Mouse (Mus musculus): ENCODE data around the gene Pam16. TPM values are rescaled to one million over a fixed set of nuclear protein-coding genes. Genes with fewer than 3 reads are reported as not detected.
A peak's percentile ranks its signal among the peaks of the same experiment; 100 is the strongest.

The Pam16 gene
- polyA plus RNA-seq, 1 experiment from 2014 or later, result 72.1 TPM

DNA sequence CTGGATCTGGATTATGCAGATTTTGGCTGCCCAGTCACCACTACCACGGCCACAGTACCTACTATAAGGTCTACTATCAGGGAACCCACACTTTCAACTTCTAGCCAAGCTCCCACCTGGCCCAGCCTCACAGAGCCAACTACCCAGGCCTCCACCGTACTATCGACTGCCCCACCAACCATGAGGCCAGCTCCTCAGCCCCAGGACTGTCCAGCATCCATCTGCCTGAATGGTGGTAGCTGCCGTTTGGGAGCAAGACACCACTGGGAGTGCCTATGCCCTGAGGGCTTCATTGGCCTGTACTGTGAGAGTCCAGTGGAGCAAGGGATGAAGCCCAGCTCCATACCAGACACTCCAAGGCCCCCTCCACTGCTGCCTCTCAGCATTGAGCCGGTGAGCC, 24.4 kb upstream of the Pam16 start:
- Histone ChIP-seq H3K27me3 (replicated peaks; ENCODE audit: control insufficient read depth, insufficient read depth, low read length) (no peaks in the 10 kb centered on the region), H3K4me1 (replicated peaks; ENCODE audit: control insufficient read depth, insufficient read depth, low read length) (no peaks in the 10 kb centered on the region; the same call in 1 of the 2 replicates), H3K4me3 (ENCODE audit: low read depth, low read length) (no peak overlapping the region), H3K4me2 (replicated peaks; ENCODE audit: low read depth) (no peak overlapping the region), H3K27ac (ENCODE audit: low read depth, low read length) (no peak overlapping the region), H3K36me3 (ENCODE audit: control insufficient read depth, insufficient read depth) (peaks cover 79% of the 10 kb centered on the region), H3K9ac (ENCODE audit: low read depth, low read length) (no peak overlapping the region), H3K9me3 (ENCODE audit: control insufficient read depth) (no peaks in the 10 kb centered on the region)
- WGBS, result 84% methylated on average over 5 of the region's 5 CpGs
- no peak for ATAC-seq
- TF ChIP-seq CTCF (IDR thresholded peaks at IDR 0.05; ENCODE audit: low read depth), result no peak

DNA sequence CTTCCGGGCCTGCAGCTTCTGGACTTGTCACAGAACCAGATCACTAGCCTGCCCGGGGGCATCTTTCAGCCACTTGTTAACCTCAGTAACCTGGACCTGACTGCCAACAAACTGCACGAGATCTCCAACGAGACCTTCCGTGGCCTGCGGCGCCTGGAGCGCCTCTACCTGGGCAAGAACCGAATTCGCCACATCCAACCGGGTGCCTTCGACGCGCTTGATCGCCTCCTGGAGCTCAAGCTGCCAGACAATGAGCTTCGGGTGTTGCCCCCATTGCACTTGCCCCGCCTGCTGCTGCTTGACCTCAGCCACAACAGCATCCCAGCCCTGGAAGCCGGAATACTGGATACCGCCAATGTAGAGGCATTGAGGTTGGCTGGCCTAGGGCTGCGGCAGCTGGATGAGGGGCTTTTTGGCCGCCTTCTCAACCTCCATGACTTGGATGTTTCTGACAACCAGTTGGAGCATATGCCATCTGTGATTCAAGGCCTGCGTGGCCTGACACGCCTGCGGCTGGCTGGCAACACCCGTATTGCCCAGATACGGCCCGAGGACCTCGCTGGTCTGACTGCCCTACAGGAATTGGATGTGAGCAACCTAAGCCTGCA, 23.7 kb upstream of the Pam16 start:
- Histone ChIP-seq H3K9me3 (ENCODE audit: control insufficient read depth) (no peaks in the 10 kb centered on the region), H3K4me3 (ENCODE audit: low read depth, low read length) (no peak overlapping the region), H3K4me2 (replicated peaks; ENCODE audit: low read depth) (no peak overlapping the region), H3K9ac (ENCODE audit: low read depth, low read length) (no peak overlapping the region), H3K27me3 (replicated peaks; ENCODE audit: control insufficient read depth, insufficient read depth, low read length) (no peaks in the 10 kb centered on the region), H3K4me1 (replicated peaks; ENCODE audit: control insufficient read depth, insufficient read depth, low read length) (peaks cover 3% of the 10 kb centered on the region; the same call in 1 of the 2 replicates), H3K36me3 (ENCODE audit: control insufficient read depth, insufficient read depth) (peaks cover 82% of the 10 kb centered on the region), H3K27ac (ENCODE audit: low read depth, low read length) (no peak overlapping the region)
- ATAC-seq, result no peak
- TF ChIP-seq CTCF (IDR thresholded peaks at IDR 0.05; ENCODE audit: low read depth), result no peak
- WGBS, result 89% methylated on average over 28 of the region's 28 CpGs

DNA sequence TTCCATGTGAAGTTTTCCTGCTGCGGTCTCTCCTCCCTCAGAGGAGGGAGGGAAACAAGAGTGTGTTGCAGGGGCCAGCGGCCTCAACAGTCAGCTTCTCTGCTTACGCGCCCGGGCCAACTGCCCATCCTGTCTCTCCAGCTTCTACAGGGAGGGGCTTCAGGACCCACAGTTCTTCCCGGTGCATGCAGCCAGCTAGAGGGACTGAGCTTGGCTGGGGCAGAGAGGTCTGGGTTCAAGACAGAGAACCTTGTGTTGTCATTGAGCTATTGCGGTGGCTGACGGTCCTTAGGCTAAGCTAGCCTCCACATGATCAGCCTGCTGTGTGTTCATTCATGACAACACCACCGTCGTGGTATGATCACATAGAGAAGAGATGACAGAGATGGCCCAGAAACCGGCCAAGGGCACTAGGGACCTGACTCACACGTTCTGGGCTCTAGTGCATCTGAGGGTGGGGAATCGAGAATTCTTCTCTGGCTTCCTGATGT, 22.9 kb upstream of the Pam16 start:
- no peak overlapping the region for H3K4me2 ChIP-seq (replicated peaks; ENCODE audit: low read depth)
- no peak overlapping the region for H3K4me3 ChIP-seq (ENCODE audit: low read depth, low read length)
- H3K4me1 ChIP-seq (replicated peaks; ENCODE audit: control insufficient read depth, insufficient read depth, low read length), result peaks cover 7% of the 10 kb centered on the region; the same call in 1 of the 2 replicates
- H3K27ac ChIP-seq (ENCODE audit: low read depth, low read length), result no peak overlapping the region
- TF ChIP-seq CTCF (IDR thresholded peaks at IDR 0.05; ENCODE audit: low read depth), result no peak
- no peaks in the 10 kb centered on the region for H3K9me3 ChIP-seq (ENCODE audit: control insufficient read depth)
- WGBS, result 71% methylated on average over 13 of the region's 13 CpGs
- H3K27me3 ChIP-seq (replicated peaks; ENCODE audit: control insufficient read depth, insufficient read depth, low read length), result no peaks in the 10 kb centered on the region
- no peak for ATAC-seq
- H3K36me3 ChIP-seq (ENCODE audit: control insufficient read depth, insufficient read depth), result peaks cover 77% of the 10 kb centered on the region
- H3K9ac ChIP-seq (ENCODE audit: low read depth, low read length), result no peak overlapping the region

DNA sequence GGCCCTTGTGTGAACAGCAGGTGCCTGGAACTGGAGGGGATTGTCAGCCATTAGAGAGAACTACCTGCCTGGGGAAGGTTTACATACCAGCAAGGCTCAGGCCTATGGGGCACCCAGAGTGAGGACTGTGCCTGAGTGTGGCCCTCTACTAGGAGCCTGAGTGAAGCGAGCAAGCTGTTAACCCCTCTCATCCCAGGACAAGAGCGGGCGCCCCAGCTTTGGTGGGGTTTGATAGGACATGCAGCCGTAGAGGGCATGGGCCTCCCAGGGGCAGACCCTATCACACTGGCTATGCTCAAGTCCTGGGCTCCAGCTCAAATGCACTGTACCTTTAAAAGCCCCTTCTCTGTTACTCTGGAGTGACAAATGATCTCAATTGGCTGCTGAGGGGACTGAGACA, 22.0 kb upstream of the Pam16 start:
- no peak overlapping the region for H3K9ac ChIP-seq (ENCODE audit: low read depth, low read length)
- no peak for ATAC-seq
- no peaks in the 10 kb centered on the region for H3K9me3 ChIP-seq (ENCODE audit: control insufficient read depth)
- peaks cover 9% of the 10 kb centered on the region; the same call in 1 of the 2 replicates for H3K4me1 ChIP-seq (replicated peaks; ENCODE audit: control insufficient read depth, insufficient read depth, low read length)
- TF ChIP-seq CTCF (IDR thresholded peaks at IDR 0.05; ENCODE audit: low read depth), result no peak
- H3K27me3 ChIP-seq (replicated peaks; ENCODE audit: control insufficient read depth, insufficient read depth, low read length), result no peaks in the 10 kb centered on the region
- H3K4me3 ChIP-seq (ENCODE audit: low read depth, low read length), result no peak overlapping the region
- H3K4me2 ChIP-seq (replicated peaks; ENCODE audit: low read depth), result no peak overlapping the region
- no peak overlapping the region for H3K27ac ChIP-seq (ENCODE audit: low read depth, low read length)
- 86% methylated on average over 4 of the region's 4 CpGs for whole genome bisulfite sequencing
- H3K36me3 ChIP-seq (ENCODE audit: control insufficient read depth, insufficient read depth), result peaks cover 69% of the 10 kb centered on the region

DNA sequence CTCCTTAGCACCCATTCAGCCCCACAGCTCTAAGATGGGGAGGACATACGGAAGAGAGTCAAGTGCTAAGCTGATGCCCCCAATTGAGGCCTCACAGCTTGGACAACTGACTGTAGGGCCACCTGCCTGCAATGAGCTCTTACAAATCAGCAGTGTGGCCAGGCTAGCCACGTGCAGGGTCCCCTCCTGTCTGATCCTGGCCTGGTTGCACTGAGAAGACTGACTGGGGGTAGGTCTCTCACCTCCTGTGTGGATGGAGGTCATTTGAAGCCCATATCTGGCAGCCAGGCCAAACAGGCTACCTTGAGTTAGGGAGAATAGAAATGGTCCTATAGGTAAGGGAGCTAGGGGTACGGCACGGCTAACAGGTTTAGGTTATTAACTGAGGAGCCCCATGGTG, 21.1 kb upstream of the Pam16 start:
- no peaks in the 10 kb centered on the region for H3K9me3 ChIP-seq (ENCODE audit: control insufficient read depth)
- no peak for ATAC-seq
- TF ChIP-seq CTCF (IDR thresholded peaks at IDR 0.05; ENCODE audit: low read depth), result no peak
- H3K27me3 ChIP-seq (replicated peaks; ENCODE audit: control insufficient read depth, insufficient read depth, low read length), result no peaks in the 10 kb centered on the region
- H3K4me1 ChIP-seq (replicated peaks; ENCODE audit: control insufficient read depth, insufficient read depth, low read length), result peaks cover 13% of the 10 kb centered on the region; the same call in 1 of the 2 replicates
- H3K9ac ChIP-seq (ENCODE audit: low read depth, low read length), result no peak overlapping the region
- peaks cover 59% of the 10 kb centered on the region for H3K36me3 ChIP-seq (ENCODE audit: control insufficient read depth, insufficient read depth)
- no peak overlapping the region for H3K4me3 ChIP-seq (ENCODE audit: low read depth, low read length)
- H3K4me2 ChIP-seq (replicated peaks; ENCODE audit: low read depth), result no peak overlapping the region
- whole genome bisulfite sequencing, result 72% methylated on average over 4 of the region's 4 CpGs
- H3K27ac ChIP-seq (ENCODE audit: low read depth, low read length), result no peak overlapping the region

DNA sequence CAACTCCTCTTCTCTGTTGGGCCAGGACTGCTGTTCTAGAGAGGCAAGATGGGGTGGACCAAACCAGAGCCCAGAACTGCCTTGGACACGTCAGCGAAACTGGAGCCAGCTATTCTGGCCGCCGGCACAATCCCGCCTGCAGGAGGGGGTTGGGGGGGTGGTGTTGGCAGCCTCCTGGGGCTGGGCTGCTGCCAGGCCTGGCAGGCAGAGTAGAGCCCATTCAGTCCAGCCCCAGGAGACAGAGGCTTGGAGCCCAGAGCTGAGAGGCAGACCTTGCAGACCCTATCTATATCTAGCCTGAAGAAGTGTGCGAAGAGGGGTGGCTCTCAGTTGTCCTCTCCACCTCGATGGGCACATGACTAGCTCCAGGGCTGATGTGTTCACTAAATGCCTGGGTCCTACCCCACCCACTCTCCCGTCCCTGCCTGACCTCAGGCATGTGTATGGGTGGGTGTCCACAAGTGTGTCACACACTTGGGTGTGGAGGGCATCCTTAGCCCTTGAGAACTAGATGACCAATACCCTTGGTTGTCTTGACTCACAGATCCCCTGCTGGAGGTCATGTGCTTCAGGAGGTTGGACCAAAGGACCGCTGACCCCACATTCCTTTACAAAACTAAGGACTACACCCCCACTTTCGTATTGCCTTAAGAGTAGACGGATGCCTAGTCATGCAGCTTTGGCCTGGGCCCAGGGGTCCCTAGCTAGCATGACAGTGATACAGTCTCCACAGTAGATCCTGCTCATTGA, 19.1 kb upstream of the Pam16 start:
- 0 out of 2 replicates have a peak, but pooled peaks have one; percentile 3 for TF ChIP-seq CTCF (IDR thresholded peaks at IDR 0.05; ENCODE audit: low read depth)
- Histone ChIP-seq H3K4me1 (replicated peaks; ENCODE audit: control insufficient read depth, insufficient read depth, low read length) (peaks cover 19% of the 10 kb centered on the region; the same call in 1 of the 2 replicates), H3K36me3 (ENCODE audit: control insufficient read depth, insufficient read depth) (peaks cover 40% of the 10 kb centered on the region), H3K9ac (ENCODE audit: low read depth, low read length) (no peak overlapping the region), H3K9me3 (ENCODE audit: control insufficient read depth) (no peaks in the 10 kb centered on the region), H3K4me2 (replicated peaks; ENCODE audit: low read depth) (no peak overlapping the region; the same call in 1 of the 2 replicates), H3K27me3 (replicated peaks; ENCODE audit: control insufficient read depth, insufficient read depth, low read length) (no peaks in the 10 kb centered on the region), H3K27ac (ENCODE audit: low read depth, low read length) (peak overlapping the region; percentile 36; the same call in 1 of the 2 replicates), H3K4me3 (ENCODE audit: low read depth, low read length) (no peak overlapping the region)
- WGBS, result 58% methylated on average over 11 of the region's 11 CpGs
- no peak for ATAC-seq
